Mouse (Mus musculus) heart, embryonic 11.5 days (tissue): ENCODE results near the gene Ramp2. TPM values are rescaled to one million over a fixed set of nuclear protein-coding genes. Genes with fewer than 3 reads are reported as not detected.

ENCODE experiments used
- ATAC-seq: fragments of 200-750 bp; cut with Nextera tagmentation; replicated peaks from 2 replicates; pipeline ENCODE4 v1.8.0; 2017; ENCODE audit warnings: moderate library complexity; ENCODE audit not compliant: insufficient number of reproducible peaks, low FRiP score, low TSS enrichment
- H3K27ac ChIP-seq: fragments of 300-500 bp; sonication (generic); 2 replicates; pipeline ENCODE4 v1.5.1; 2014; ENCODE audit warnings: mild to moderate bottlenecking, low read depth, low read length
- H3K27me3 ChIP-seq: fragments of 300-500 bp; sonication (generic); 2 replicates; pipeline ENCODE4 v1.6.1; 2014; ENCODE audit warnings: mild to moderate bottlenecking, low read length, mixed read lengths; ENCODE audit not compliant: control insufficient read depth, insufficient read depth
- H3K36me3 ChIP-seq: fragments of 300-500 bp; sonication (generic); 2 replicates; pipeline ENCODE4 v1.6.1; 2014; ENCODE audit warnings: mild to moderate bottlenecking, low read length, moderate library complexity, mixed read lengths; ENCODE audit not compliant: control insufficient read depth, insufficient read depth
- H3K4me1 ChIP-seq: fragments of 300-500 bp; sonication (generic); 2 replicates; pipeline ENCODE4 v1.6.1; 2014; ENCODE audit warnings: low read length; ENCODE audit not compliant: control insufficient read depth, insufficient read depth
- H3K4me2 ChIP-seq: fragments of 300-500 bp; sonication (generic); 2 replicates; pipeline ENCODE4 v1.6.1; 2014; ENCODE audit warnings: mild to moderate bottlenecking, moderate library complexity
- H3K4me3 ChIP-seq: fragments of 300-500 bp; sonication (generic); 2 replicates; pipeline ENCODE4 v1.5.1; 2014; ENCODE audit warnings: low read depth, low read length
- H3K9ac ChIP-seq: fragments of 300-500 bp; sonication (generic); 2 replicates; pipeline ENCODE4 v1.6.1; 2014; ENCODE audit warnings: mild to moderate bottlenecking, low read depth, low read length, moderate library complexity
- H3K9me3 ChIP-seq: fragments of 300-500 bp; sonication (generic); replicated peaks from 2 replicates; pipeline ENCODE4 v1.6.1; 2016; ENCODE audit warnings: low read length; ENCODE audit not compliant: control insufficient read depth
- WGBS: fragments of 180-500 bp; shearing (Covaris S2); extraction: QIAGEN DNeasy Blood & Tissue Kit; methylation state at CpG from one replicate; pipeline ENCODE4 v1.1.7; 2014; ENCODE audit not compliant: insufficient replicate concordance; 5-methylcytosine and 5-hydroxymethylcytosine counted together
- polyA plus RNA-seq: library from polyadenylated mRNA; unstranded; fragments of >200 nt; fragmentation: Nextera tagmentation; extraction: Ambion mirVana; gene quantifications from 2 replicates; pipeline ENCODE4 v1.2.1, GENCODE M21; 2014

Ramp2 gene
- polyA plus RNA-seq, 1 experiment from 2014 or later, result 232 TPM

- Histone ChIP-seq H3K4me1 (peaks cover 60% of the 10 kb centered on the region), H3K36me3 (peaks cover 5% of the 10 kb centered on the region; the same call in 1 of the 2 replicates), H3K4me2 (peak overlapping the region; percentile 96), H3K4me3 (peak overlapping the region; percentile 67), H3K9me3 (no peaks in the 10 kb centered on the region), H3K9ac (peak overlapping the region; percentile 88; the same call in 1 of the 2 replicates), H3K27me3 (peaks cover 16% of the 10 kb centered on the region), H3K27ac (peak overlapping the region; percentile 90)
- WGBS, result 27% methylated on average over 6 of the region's 6 CpGs
- ATAC-seq, result 0 out of 2 replicates have a peak, but pooled peaks have one; percentile 20
Measured at GRCm38 (mm10) chr11:101259261-101259712, 13.5 kb downstream of the Ramp2 start.

- peak within 1 kb of the TSS; percentile 90 for H3K27ac ChIP-seq
- peak within 1 kb of the TSS; percentile 88 for H3K9ac ChIP-seq
- no peaks in the 10 kb centered on the region for H3K9me3 ChIP-seq
- peaks cover 5% of the 10 kb centered on the region; the same call in 1 of the 2 replicates for H3K36me3 ChIP-seq
- H3K4me2 ChIP-seq, result peak within 1 kb of the TSS; percentile 96
- peaks cover 23% of the 10 kb centered on the region for H3K27me3 ChIP-seq
- ATAC-seq, result peak; percentile 85
- H3K4me3 ChIP-seq, result peak within 1 kb of the TSS; percentile 67
- under 1% methylated on average over 43 of the region's 43 CpGs for WGBS
- peaks cover 63% of the 10 kb centered on the region for H3K4me1 ChIP-seq
Measured at GRCm38 (mm10) chr11:101259948-101260825, 14.4 kb downstream of the Ramp2 start, which contains the start of gene Wnk4. Wnk4 (plus strand) TSS chr11:101260567.

GRCm38 (mm10) chr11:101260826-101261380, 15.1 kb downstream of the Ramp2 start:
- Histone ChIP-seq H3K27ac (peak overlapping the region; percentile 90), H3K4me2 (peak overlapping the region; percentile 96), H3K27me3 (peaks cover 26% of the 10 kb centered on the region), H3K4me1 (peaks cover 63% of the 10 kb centered on the region), H3K9ac (peak overlapping the region; percentile 88), H3K9me3 (no peaks in the 10 kb centered on the region), H3K4me3 (peak overlapping the region; percentile 67), H3K36me3 (peaks cover 5% of the 10 kb centered on the region; the same call in 1 of the 2 replicates)
- WGBS, result 2% methylated on average over 30 of the region's 30 CpGs
- no peak for ATAC-seq

- Histone ChIP-seq H3K27me3 (peaks cover 31% of the 10 kb centered on the region), H3K36me3 (peaks cover 3% of the 10 kb centered on the region; the same call in 1 of the 2 replicates), H3K4me3 (peak overlapping the region; percentile 67), H3K9me3 (no peaks in the 10 kb centered on the region), H3K9ac (peak overlapping the region; percentile 18), H3K4me1 (peaks cover 55% of the 10 kb centered on the region), H3K4me2 (peak overlapping the region; percentile 96), H3K27ac (no peak overlapping the region)
- no peak for ATAC-seq
- WGBS, result 3% methylated on average over 24 of the region's 24 CpGs
Measured at GRCm38 (mm10) chr11:101262272-101262967, 16.6 kb downstream of the Ramp2 start.

GRCm38 (mm10) chr11:101263138-101263988, 17.5 kb downstream of the Ramp2 start:
- H3K4me1 ChIP-seq, result peaks cover 52% of the 10 kb centered on the region
- peaks cover 31% of the 10 kb centered on the region for H3K27me3 ChIP-seq
- H3K4me2 ChIP-seq, result peak overlapping the region; percentile 96
- no peak overlapping the region for H3K9ac ChIP-seq
- 7% methylated on average over 32 of the region's 32 CpGs for WGBS
- no peaks in the 10 kb centered on the region for H3K9me3 ChIP-seq
- no peak overlapping the region for H3K27ac ChIP-seq
- ATAC-seq, result no peak
- peak overlapping the region; percentile 67 for H3K4me3 ChIP-seq
- no peaks in the 10 kb centered on the region for H3K36me3 ChIP-seq

- Histone ChIP-seq H3K9ac (no peak overlapping the region), H3K27ac (no peak overlapping the region), H3K9me3 (no peaks in the 10 kb centered on the region), H3K4me3 (peak overlapping the region; percentile 17; the same call in 1 of the 2 replicates), H3K4me1 (peaks cover 46% of the 10 kb centered on the region), H3K36me3 (no peaks in the 10 kb centered on the region), H3K27me3 (peaks cover 31% of the 10 kb centered on the region), H3K4me2 (peak overlapping the region; percentile 96)
- ATAC-seq, result no peak
- 22% methylated on average over 3 of the region's 3 CpGs for WGBS
Measured at GRCm38 (mm10) chr11:101263989-101264280, 18.1 kb downstream of the Ramp2 start.

- H3K4me2 ChIP-seq, result peak overlapping the region; percentile 64
- H3K36me3 ChIP-seq, result no peaks in the 10 kb centered on the region
- WGBS, result 7% methylated on average over 31 of the region's 31 CpGs
- H3K27ac ChIP-seq, result no peak overlapping the region
- H3K4me3 ChIP-seq, result peak overlapping the region; percentile 37
- H3K9me3 ChIP-seq, result no peaks in the 10 kb centered on the region
- peaks cover 40% of the 10 kb centered on the region for H3K4me1 ChIP-seq
- ATAC-seq, result no peak
- peak overlapping the region; percentile 56 for H3K9ac ChIP-seq
- H3K27me3 ChIP-seq, result peaks cover 31% of the 10 kb centered on the region
Measured at GRCm38 (mm10) chr11:101264954-101265471, 19.2 kb downstream of the Ramp2 start.
